Mouse (Mus musculus) E14TG2a.4 (cell line): ENCODE data around the gene Gm12394.

ENCODE experiments used
- CTCF ChIP-seq: conservative IDR thresholded peaks from 2 replicates; pipeline ENCODE4 v1.5.1; 2014; ENCODE audit warnings: low read length
- NANOG ChIP-seq: IDR thresholded peaks from 2 replicates; pipeline ENCODE4 v1.6.1; 2014; ENCODE audit warnings: borderline replicate concordance, low read length, mixed read lengths
- POU5F1 ChIP-seq: IDR thresholded peaks from 2 replicates; pipeline ENCODE4 v1.6.1; 2014; ENCODE audit warnings: low read length, borderline replicate concordance

DNA sequence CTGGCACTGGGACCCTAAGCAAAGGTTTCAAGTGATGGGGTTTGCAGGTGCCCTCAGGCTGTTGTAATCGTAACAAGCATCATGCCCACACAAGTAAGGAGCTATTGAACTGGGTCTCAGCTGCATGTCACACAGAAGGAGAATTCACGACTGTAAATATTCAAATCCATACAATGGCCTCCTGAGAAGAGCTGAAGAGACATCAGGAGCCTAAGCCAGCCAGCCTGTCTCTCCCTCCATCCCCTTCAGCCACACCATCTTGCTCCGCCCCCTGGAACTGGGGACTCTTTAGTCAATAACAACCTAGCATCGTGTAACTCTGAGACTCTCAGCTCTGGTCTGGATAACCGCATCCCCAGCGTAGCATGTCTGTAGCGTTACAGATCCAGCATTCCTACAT lies 34.6 kb upstream of the Gm12394 start:
- TF ChIP-seq CTCF, result no peak
- no peak for TF ChIP-seq NANOG
- no peak for TF ChIP-seq POU5F1
